Mouse (Mus musculus): Measurements from ENCODE around the gene Skap1.

GRCm38 (mm10) chr11:96578551-96579283 is 114.3 kb downstream of the Skap1 start:
- no peak for TF ChIP-seq CTCF (IDR thresholded peaks at IDR 0.05; ENCODE audit: borderline replicate concordance, insufficient read depth, low read depth, low read length)
- no peak for TF ChIP-seq POLR2A (IDR thresholded peaks at IDR 0.05; ENCODE audit: borderline replicate concordance, insufficient read depth, low read length)
